Mouse (Mus musculus) MEL (cell line): ENCODE data around the gene Vav3. TPM values are rescaled to one million over a fixed set of nuclear protein-coding genes. Genes with fewer than 3 reads are reported as not detected.

Experiments used
- DNase-seq: peaks from one replicate; pipeline ENCODE4 v3.0.0; 2011; ENCODE audit warnings: low read depth, low spot score
- H3K27ac ChIP-seq: 2 replicates; pipeline ENCODE4 v1.5.1; 2012; ENCODE audit warnings: low read depth, mild to moderate bottlenecking, control low read depth, low read length, moderate library complexity; ENCODE audit not compliant: control insufficient read depth
- H3K27me3 ChIP-seq, 2 experiments: fragments of 150-350 bp in 1 of 2; sonication (generic) in 1 of 2; 2 replicates each; pipeline ENCODE4 v1.6.1; 2012; ENCODE audit warnings: low read length in 2 of 2, mild to moderate bottlenecking in 2 of 2, improper control_type of control experiment in 1 of 2, moderate library complexity in 1 of 2; ENCODE audit not compliant: insufficient read depth in 2 of 2, control insufficient read depth in 1 of 2
- H3K36me3 ChIP-seq, 2 experiments: 2 replicates each; pipeline ENCODE4 v1.6.1; 2012 to 2014; ENCODE audit warnings: low read length in 2 of 2, improper control_type of control experiment in 1 of 2, inconsistent platforms in 1 of 2, mild to moderate bottlenecking in 1 of 2; ENCODE audit not compliant: insufficient read depth in 2 of 2, control insufficient read depth in 1 of 2
- H3K4me1 ChIP-seq, 2 experiments: fragments of 150-350 bp in 1 of 2; sonication (generic) in 1 of 2; 2 replicates each; pipeline ENCODE4 v1.6.1; 2012; ENCODE audit warnings: low read length in 2 of 2, improper control_type of control experiment in 1 of 2, mild to moderate bottlenecking in 1 of 2; ENCODE audit not compliant: insufficient read depth in 2 of 2, control insufficient read depth in 1 of 2
- H3K4me3 ChIP-seq, 2 experiments: fragments of 150-350 bp in 1 of 2; sonication (generic) in 1 of 2; 2 replicates each; pipeline ENCODE4 v1.5.1; 2012; ENCODE audit warnings: low read depth in 2 of 2, low read length in 2 of 2, mild to moderate bottlenecking in 2 of 2, moderate library complexity in 2 of 2, control low read depth in 1 of 2, improper control_type of control experiment in 1 of 2; ENCODE audit not compliant: control insufficient read depth in 1 of 2, insufficient read depth in 1 of 2
- H3K79me2 ChIP-seq: 2 replicates; pipeline ENCODE4 v1.6.1; 2012; ENCODE audit warnings: mild to moderate bottlenecking, low read length, moderate library complexity; ENCODE audit not compliant: control insufficient read depth, poor library complexity, insufficient read depth
- H3K9ac ChIP-seq: 2 replicates; pipeline ENCODE4 v1.6.1; 2012; ENCODE audit warnings: low read depth, mild to moderate bottlenecking, control low read depth, low read length, moderate library complexity; ENCODE audit not compliant: control insufficient read depth, poor library complexity, severe bottlenecking
- H3K9me3 ChIP-seq: fragments of 150-350 bp; sonication (generic); replicated peaks from 2 replicates; pipeline ENCODE4 v1.6.1; 2012; ENCODE audit warnings: mild to moderate bottlenecking, low read length, improper control_type of control experiment, moderate library complexity; ENCODE audit not compliant: insufficient read depth
- BHLHE40 ChIP-seq: IDR thresholded peaks from 2 replicates; pipeline ENCODE4 v1.6.1; 2012; ENCODE audit warnings: low read depth, mild to moderate bottlenecking, inconsistent platforms, low read length, improper control_type of control experiment, borderline replicate concordance
- CHD1 ChIP-seq: IDR thresholded peaks from 2 replicates; pipeline ENCODE4 v1.6.1; 2012; ENCODE audit warnings: low read depth, mild to moderate bottlenecking, inconsistent platforms, low read length, improper control_type of control experiment
- CTCF ChIP-seq, 3 experiments: IDR thresholded peaks in 2 of 3; conservative IDR thresholded peaks in 1 of 3; 2 replicates each; pipeline ENCODE4 v1.5.1; 2011 to 2012; ENCODE audit warnings: low read length in 3 of 3, low read depth in 2 of 3, mild to moderate bottlenecking in 2 of 3, improper control_type of control experiment in 1 of 3, inconsistent platforms in 1 of 3, mixed read lengths in 1 of 3, moderate library complexity in 1 of 3; ENCODE audit not compliant: control insufficient read depth in 1 of 3, insufficient read depth in 1 of 3, poor library complexity in 1 of 3, severe bottlenecking in 1 of 3
- E2F4 ChIP-seq: IDR thresholded peaks from 2 replicates; pipeline ENCODE4 v1.6.1; 2011; ENCODE audit warnings: low read depth, low read length, improper control_type of control experiment, borderline replicate concordance
- ELF1 ChIP-seq: IDR thresholded peaks from 2 replicates; pipeline ENCODE4 v1.6.1; 2014; ENCODE audit warnings: low read depth, mild to moderate bottlenecking, inconsistent platforms, low read length, improper control_type of control experiment, moderate library complexity
- GATA1 ChIP-seq: IDR thresholded peaks from 2 replicates; pipeline ENCODE4 v1.6.1; 2011; ENCODE audit warnings: low read depth, low read length, improper control_type of control experiment
- JUND ChIP-seq: IDR thresholded peaks from 2 replicates; pipeline ENCODE4 v1.6.1; 2011; ENCODE audit warnings: low read depth, mild to moderate bottlenecking, improper control_type of control experiment, low read length
- KAT2A ChIP-seq: conservative IDR thresholded peaks from 2 replicates; pipeline ENCODE4 v1.6.1; 2012; ENCODE audit warnings: low read depth, low read length, improper control_type of control experiment, inconsistent platforms
- MAX ChIP-seq: IDR thresholded peaks from 2 replicates; pipeline ENCODE4 v1.6.1; 2011; ENCODE audit warnings: low read length, improper control_type of control experiment
- MAZ ChIP-seq: IDR thresholded peaks from 2 replicates; pipeline ENCODE4 v1.6.1; 2012; ENCODE audit warnings: low read depth, mild to moderate bottlenecking, inconsistent platforms, low read length, improper control_type of control experiment
- MEF2A ChIP-seq: IDR thresholded peaks from 2 replicates; pipeline ENCODE4 v1.6.1; 2014; ENCODE audit warnings: low read depth, mild to moderate bottlenecking, inconsistent platforms, low read length, improper control_type of control experiment; ENCODE audit not compliant: poor library complexity, insufficient replicate concordance, severe bottlenecking; ENCODE audit errors: extremely low read depth
- MXI1 ChIP-seq: IDR thresholded peaks from 2 replicates; pipeline ENCODE4 v1.6.1; 2011; ENCODE audit warnings: mild to moderate bottlenecking, low read depth, low read length, improper control_type of control experiment
- MYB ChIP-seq: IDR thresholded peaks from 2 replicates; pipeline ENCODE4 v1.6.1; 2011; ENCODE audit warnings: mild to moderate bottlenecking, low read depth, low read length, improper control_type of control experiment
- MYC ChIP-seq: IDR thresholded peaks from 2 replicates; pipeline ENCODE4 v1.6.1; 2011; ENCODE audit warnings: low read depth, mild to moderate bottlenecking, low read length, improper control_type of control experiment, moderate library complexity
- NELFE ChIP-seq: IDR thresholded peaks from 2 replicates; pipeline ENCODE4 v1.6.1; 2011; ENCODE audit warnings: low read depth, low read length, improper control_type of control experiment
- NRF1 ChIP-seq: IDR thresholded peaks from 2 replicates; pipeline ENCODE4 v1.6.1; 2014; ENCODE audit warnings: low read depth, mild to moderate bottlenecking, inconsistent platforms, low read length, improper control_type of control experiment, moderate library complexity; ENCODE audit not compliant: poor library complexity, insufficient read depth, severe bottlenecking
- POLR2AphosphoS2 ChIP-seq: IDR thresholded peaks from 2 replicates; pipeline ENCODE4 v1.6.1; 2011; ENCODE audit warnings: low read length, improper control_type of control experiment
- POLR2AphosphoS5 ChIP-seq: IDR thresholded peaks from 2 replicates; pipeline ENCODE4 v1.6.1; 2012; ENCODE audit warnings: low read depth, borderline replicate concordance, mild to moderate bottlenecking, inconsistent platforms, low read length, moderate library complexity, mixed read lengths
- RAD21 ChIP-seq: IDR thresholded peaks from 2 replicates; pipeline ENCODE4 v1.6.1; 2011; ENCODE audit warnings: mild to moderate bottlenecking, low read depth, low read length, improper control_type of control experiment
- SIN3A ChIP-seq: IDR thresholded peaks from 2 replicates; pipeline ENCODE4 v1.6.1; 2012; ENCODE audit warnings: low read length, improper control_type of control experiment, inconsistent platforms
- SMC3 ChIP-seq: IDR thresholded peaks from 2 replicates; pipeline ENCODE4 v1.6.1; 2011; ENCODE audit warnings: low read depth, low read length, improper control_type of control experiment
- TBP ChIP-seq: IDR thresholded peaks from 2 replicates; pipeline ENCODE4 v1.8.0; 2011; ENCODE audit warnings: low read depth, low read length, improper control_type of control experiment
- UBTF ChIP-seq: IDR thresholded peaks from 2 replicates; pipeline ENCODE4 v1.6.1; 2012; ENCODE audit warnings: low read depth, mild to moderate bottlenecking, inconsistent platforms, low read length, improper control_type of control experiment, moderate library complexity, borderline replicate concordance; ENCODE audit not compliant: insufficient read depth
- ZKSCAN1 ChIP-seq: IDR thresholded peaks from 2 replicates; pipeline ENCODE4 v1.6.1; 2012; ENCODE audit warnings: low read depth, mild to moderate bottlenecking, inconsistent platforms, low read length, improper control_type of control experiment, moderate library complexity
- ZMIZ1 ChIP-seq: IDR thresholded peaks from 2 replicates; pipeline ENCODE4 v1.6.1; 2012; ENCODE audit warnings: low read depth, mild to moderate bottlenecking, inconsistent platforms, low read length, improper control_type of control experiment, moderate library complexity
- ZNF384 ChIP-seq: IDR thresholded peaks from 2 replicates; pipeline ENCODE4 v1.6.1; 2012; ENCODE audit warnings: low read depth, mild to moderate bottlenecking, inconsistent platforms, low read length, improper control_type of control experiment
- polyA plus RNA-seq, 2 experiments: library from polyadenylated mRNA; stranded (reverse) in 1 of 2; unstranded in 1 of 2; fragments of >175 nt in 1 of 2; fragments of >200 nt in 1 of 2; gene quantifications; 2 replicates each; pipeline versions ENCODE4 v1.2.1 to v1.2.4; 2012; ENCODE audit warnings: low replicate concordance in 2 of 2, low read depth in 1 of 2; ENCODE audit not compliant: insufficient read length in 2 of 2, insufficient read depth in 1 of 2, missing spikeins in 1 of 2
- total RNA-seq: library from RNA; depleted of rRNA; stranded (reverse); fragments of 300-350 nt; gene quantifications from 2 replicates; pipeline ENCODE4 v1.2.3, GENCODE M21; 2012

The Vav3 gene
- total and polyA plus RNA-seq, 3 experiments, result not detected

DNA sequence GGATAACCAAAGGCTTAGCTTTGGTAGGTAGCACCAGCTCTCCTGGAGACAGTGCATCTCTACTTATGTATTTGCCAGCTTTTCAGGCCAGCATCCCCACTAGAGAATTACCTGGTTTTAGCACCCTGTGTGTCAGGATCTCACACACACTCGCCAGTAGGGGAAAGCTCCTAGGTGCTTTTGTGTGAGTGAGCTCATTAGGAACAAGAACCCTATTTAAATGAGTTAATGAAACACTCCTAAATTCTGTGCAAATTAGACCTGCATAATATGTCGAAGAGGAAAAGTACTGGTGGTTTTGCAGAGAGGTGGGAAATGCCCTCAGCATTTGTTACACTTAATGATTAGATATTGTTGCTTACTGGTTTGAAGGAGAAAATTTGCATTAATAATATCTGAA is 350.1 kb downstream of the Vav3 start (continued):
- no peak for TF ChIP-seq ZKSCAN1

DNA sequence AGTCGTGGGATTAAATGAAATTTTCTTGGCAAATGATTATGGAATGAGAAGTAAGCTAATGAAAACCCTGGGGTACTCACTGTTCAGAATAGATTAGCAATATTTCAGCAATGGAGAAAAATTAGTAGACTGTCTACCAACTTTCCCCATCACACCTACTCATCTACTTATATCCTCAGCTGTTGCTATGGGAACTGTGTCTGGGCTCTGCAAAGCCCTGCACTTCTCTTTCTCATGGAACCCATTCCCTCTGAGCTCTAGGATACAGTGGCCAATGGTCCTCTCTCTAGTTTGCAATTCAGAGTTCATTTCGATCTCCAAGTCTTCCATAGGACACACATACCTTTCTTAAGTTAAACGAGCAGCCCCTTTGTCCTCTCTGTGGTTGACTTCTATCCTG is 352.2 kb downstream of the Vav3 start:
- Histone ChIP-seq H3K4me3 (no peak overlapping the region), H3K9ac (no peak overlapping the region), H3K27ac (no peak overlapping the region), H3K36me3 (no peaks in the 10 kb centered on the region), H3K79me2 (no peaks in the 10 kb centered on the region), H3K4me1 (no peaks in the 10 kb centered on the region), H3K27me3 (no peaks in the 10 kb centered on the region), H3K9me3 (no peaks in the 10 kb centered on the region)
- TF ChIP-seq SMC3 (no peak), MYC (no peak), POLR2AphosphoS5 (no peak), RAD21 (no peak), GATA1 (no peak), TBP (no peak), MXI1 (no peak), JUND (no peak), E2F4 (no peak), MAZ (no peak), NELFE (no peak), KAT2A (no peak), UBTF (no peak), ZMIZ1 (no peak), ELF1 (no peak), CHD1 (no peak), MAX (no peak)
- DNase-seq, result no peak

DNA sequence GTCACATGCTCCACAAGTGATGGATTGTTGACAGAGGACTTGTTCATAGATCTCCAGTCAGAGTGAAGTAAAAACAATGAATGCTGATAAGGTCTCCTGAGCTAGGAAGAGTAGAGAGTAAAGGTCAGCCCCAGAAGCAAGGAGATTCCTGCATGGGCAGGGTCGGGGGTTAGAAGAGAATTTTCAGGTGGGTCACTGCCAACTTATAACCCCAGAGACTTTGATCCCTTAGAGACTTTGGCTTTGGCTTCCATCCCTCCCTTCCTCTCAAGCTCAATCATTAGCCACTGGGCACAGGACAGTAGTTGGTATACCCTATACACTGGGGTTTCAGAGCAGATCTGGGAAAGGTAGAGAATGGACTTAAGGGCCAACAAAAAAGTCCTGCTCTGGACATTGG is 360.8 kb downstream of the Vav3 start:
- Histone ChIP-seq H3K79me2 (no peaks in the 10 kb centered on the region), H3K27ac (no peak overlapping the region), H3K9me3 (no peaks in the 10 kb centered on the region), H3K36me3 (no peaks in the 10 kb centered on the region), H3K4me1 (no peaks in the 10 kb centered on the region), H3K4me3 (no peak overlapping the region), H3K9ac (no peak overlapping the region), H3K27me3 (no peaks in the 10 kb centered on the region)
- TF ChIP-seq NRF1 (no peak), TBP (no peak), MYB (no peak), CTCF (IDR thresholded peaks at IDR 0.05 in 2 of 3, conservative IDR thresholded peaks at IDR 0.05 in 1 of 3; ENCODE audit: control insufficient read depth in 1 of 3, insufficient read depth in 1 of 3, low read depth in 2 of 3, low read length in 3 of 3, poor library complexity in 1 of 3, severe bottlenecking in 1 of 3) (no peak), CHD1 (no peak), BHLHE40 (no peak), ZNF384 (no peak), NELFE (no peak), GATA1 (no peak), MEF2A (no peak), POLR2AphosphoS2 (no peak), ZMIZ1 (no peak), POLR2AphosphoS5 (no peak), ZKSCAN1 (no peak), JUND (no peak), SIN3A (no peak)
- no peak for DNase-seq
